Mouse (Mus musculus): ENCODE measurements at regions not wholly inside any gene's neighbourhood (a gene's known extent, or its start where the extent isn't known, plus 50 kb on each side); places are given as distances from the start of the nearest gene placed in this dataset.
A peak's percentile ranks its signal among the peaks of the same experiment; 100 is the strongest.
"Not testable (repeated sequence)": the region's sequence is repeated elsewhere in the genome, so short reads cannot be mapped to it uniquely, and the experiment has no call there.

DNA sequence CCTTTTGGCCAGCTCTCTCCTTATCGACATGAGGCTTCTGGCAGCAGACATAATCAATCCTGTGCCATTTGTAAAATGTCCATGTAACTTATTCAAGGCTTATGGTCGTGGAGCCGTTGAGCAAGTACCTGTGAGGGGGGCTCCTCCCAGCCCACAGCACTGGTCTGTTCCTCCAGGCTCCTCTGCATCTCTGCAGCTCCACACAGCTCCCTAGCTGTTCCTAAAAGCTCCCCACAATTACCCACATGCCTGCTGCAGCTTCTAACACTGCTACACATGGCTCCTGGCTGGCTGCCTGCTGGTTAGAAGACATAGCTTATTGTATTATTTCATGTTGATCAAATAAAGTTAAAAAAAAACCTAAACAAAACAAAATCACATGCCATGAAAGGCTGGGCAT lies 77.9 kb downstream of the Tcp10c start:
- H3K36me3 ChIP-seq; H3K9ac ChIP-seq (replicated peaks); H3K4me1 ChIP-seq (replicated peaks); H3K4me2 ChIP-seq (replicated peaks); ATAC-seq; H3K27me3 ChIP-seq; H3K9me3 ChIP-seq; H3K27ac ChIP-seq; H3K4me3 ChIP-seq (replicated peaks): not testable (repeated sequence)
- WGBS, result 74% methylated on average over 3 of the region's 3 CpGs

DNA sequence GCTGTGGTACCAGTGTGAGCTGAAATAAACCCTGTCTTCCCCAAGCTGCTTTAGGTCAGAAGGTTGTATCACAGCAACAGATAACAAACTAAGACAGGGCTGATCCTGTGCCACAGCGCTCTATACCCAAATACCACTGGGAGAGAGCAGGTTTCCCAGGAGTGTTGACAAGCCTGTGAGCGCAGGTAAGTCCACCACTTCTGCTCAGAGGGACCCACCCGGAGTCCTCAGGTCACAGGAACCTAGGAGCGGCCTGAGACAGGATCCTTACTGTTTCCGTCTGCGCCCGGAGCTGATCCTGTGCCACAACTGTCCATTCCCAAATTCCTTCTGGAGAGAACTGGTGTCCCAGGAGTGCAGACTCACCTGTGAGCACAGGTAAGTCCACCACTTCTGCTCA lies 79.8 kb downstream of the Tcp10c start:
- H3K9ac ChIP-seq (replicated peaks); H3K9me3 ChIP-seq; H3K4me1 ChIP-seq (replicated peaks); H3K4me3 ChIP-seq (replicated peaks); H3K27ac ChIP-seq; H3K36me3 ChIP-seq; H3K4me2 ChIP-seq (replicated peaks); H3K27me3 ChIP-seq: not testable (repeated sequence)
- WGBS, result 88% methylated on average over 7 of the region's 7 CpGs
- peak; percentile 30; the same call in 1 of the 2 replicates for ATAC-seq

DNA sequence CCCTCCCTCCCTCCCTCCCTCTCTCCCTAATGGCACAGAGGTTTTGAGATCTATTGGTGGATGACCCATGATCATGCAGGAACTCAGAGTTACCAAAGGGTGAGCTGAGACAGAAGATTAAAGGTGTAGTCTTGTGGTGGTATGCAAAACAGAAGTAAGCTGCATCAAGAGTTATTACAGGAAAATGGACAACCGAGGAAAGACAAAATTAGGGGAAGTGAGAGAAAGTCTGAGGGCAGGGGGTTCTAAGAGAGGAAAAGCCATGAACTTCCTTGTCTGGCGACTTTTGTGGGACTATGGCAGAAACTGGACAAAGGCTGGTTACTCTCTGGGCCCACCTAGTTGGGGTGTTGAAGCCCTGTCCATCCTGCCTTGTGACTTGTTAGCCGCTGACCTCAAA lies 84.4 kb downstream of the Tcp10c start:
- not testable (repeated sequence) for H3K4me2 ChIP-seq (replicated peaks)
- 81% methylated on average over 3 of the region's 3 CpGs for WGBS

DNA sequence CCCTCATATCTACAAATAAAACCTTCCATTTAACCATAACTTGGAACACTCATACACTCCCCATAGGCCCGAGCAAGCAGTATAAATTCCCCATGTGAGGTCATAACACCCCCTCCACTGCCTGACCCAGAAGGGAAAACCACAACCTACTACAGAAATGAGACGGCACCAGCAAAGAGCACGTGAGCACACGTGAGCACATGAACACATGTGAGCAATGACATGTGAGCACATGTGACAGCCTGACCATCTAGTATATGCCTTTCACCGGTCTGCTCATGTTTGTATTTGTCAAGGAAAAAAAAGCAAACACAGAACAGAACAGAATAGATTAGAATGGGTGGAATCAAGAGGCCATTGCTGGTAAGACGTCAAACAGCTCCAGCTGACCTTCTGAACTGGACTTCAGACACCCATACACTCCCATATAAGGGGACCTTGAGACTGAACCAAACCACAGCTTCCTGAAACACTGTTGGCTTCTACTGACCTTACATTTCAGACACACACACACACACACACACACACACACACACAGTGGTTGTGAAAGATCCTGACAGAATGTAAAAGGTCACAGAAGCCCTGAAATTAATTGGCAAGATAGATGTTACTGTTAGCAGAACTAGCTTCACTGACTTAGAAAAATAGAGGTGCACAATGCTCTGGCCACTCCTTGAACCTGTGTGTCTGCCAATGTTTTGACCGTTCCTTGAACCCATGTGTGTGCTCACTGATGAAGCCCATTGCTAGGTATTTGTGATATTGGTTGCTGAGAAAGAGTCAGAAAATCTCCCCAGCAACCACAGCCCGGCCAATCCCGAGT lies 86.5 kb downstream of the Tcp10c start:
- H3K27ac ChIP-seq; H3K4me1 ChIP-seq (replicated peaks); H3K4me3 ChIP-seq (replicated peaks); ATAC-seq; H3K9ac ChIP-seq (replicated peaks); H3K27me3 ChIP-seq; H3K36me3 ChIP-seq; H3K4me2 ChIP-seq (replicated peaks): not testable (repeated sequence)
- WGBS, result 87% methylated on average over 9 of the region's 9 CpGs
- H3K9me3 ChIP-seq, result peaks cover 19% of the 10 kb centered on the region

More for the DNA sequence above, 84.4 kb downstream of the Tcp10c start:
- not testable (repeated sequence) for ATAC-seq; H3K4me1 ChIP-seq (replicated peaks); H3K27ac ChIP-seq; H3K36me3 ChIP-seq; H3K4me3 ChIP-seq (replicated peaks); H3K27me3 ChIP-seq; H3K9ac ChIP-seq (replicated peaks)
- H3K9me3 ChIP-seq, result peaks cover 12% of the 10 kb centered on the region; the same call in 1 of the 2 replicates

DNA sequence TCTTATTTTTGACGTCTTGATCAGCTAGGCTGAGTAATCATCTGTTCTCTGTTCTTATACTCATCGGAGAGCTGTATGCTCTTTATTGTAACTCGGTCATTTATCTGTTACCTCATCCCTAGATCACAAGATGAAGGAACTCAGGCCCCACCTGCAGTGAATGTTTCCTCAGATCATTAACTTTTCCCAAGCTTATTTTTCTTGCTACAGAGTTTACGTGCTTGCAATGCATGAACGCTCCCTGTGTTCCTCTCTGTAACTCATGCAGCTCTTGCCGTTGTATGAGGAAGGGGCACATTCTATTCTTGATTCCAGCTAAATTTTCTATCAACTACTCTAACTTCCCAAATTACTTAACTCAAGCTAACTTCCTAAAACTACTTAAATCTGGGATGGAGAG lies 87.9 kb downstream of the Tcp10c start:
- not testable (repeated sequence) for H3K4me1 ChIP-seq (replicated peaks); H3K27ac ChIP-seq; H3K27me3 ChIP-seq; H3K36me3 ChIP-seq; H3K9ac ChIP-seq (replicated peaks); H3K4me3 ChIP-seq (replicated peaks); H3K4me2 ChIP-seq (replicated peaks); ATAC-seq
- 79% methylated on average over 6 of the region's 6 CpGs for WGBS
- H3K9me3 ChIP-seq, result peaks cover 22% of the 10 kb centered on the region

DNA sequence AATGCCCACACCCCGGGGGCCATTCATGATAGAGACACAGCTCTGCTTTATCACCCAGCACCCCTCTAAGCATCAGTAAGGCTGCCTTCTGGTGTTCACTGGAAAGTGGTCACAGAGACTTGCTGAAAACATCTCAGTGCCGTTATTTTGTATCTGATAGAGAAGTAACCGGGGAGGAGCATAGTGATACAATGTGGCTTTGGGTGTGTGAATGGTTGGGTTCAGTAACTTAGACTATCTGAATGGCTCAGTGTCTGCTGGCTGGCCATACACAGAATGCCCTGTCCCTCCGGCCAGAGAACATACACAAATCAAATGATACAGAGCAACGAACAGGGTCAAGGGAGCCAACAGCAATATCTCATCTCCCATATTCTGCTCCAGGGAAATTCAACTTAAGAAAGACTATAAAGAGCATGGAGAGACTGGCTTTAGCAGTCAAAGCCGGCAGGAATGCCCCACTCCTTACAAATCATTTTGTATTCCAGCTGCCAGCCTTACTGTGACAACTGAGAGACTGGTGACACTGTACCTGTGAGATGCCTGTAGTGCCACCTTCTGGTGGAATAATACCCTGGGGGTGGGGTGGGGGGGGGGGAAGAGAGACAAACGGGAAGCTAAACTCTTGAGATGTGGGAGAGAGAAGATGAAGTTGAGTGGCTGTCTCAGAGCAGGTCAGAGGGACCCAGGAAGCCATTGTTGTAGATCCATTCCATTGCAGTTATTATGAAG lies 102.7 kb downstream of the Tcp10c start:
- H3K9me3 ChIP-seq, result peaks cover 16% of the 10 kb centered on the region
- not testable (repeated sequence) for H3K27me3 ChIP-seq; H3K4me1 ChIP-seq (replicated peaks); H3K36me3 ChIP-seq; H3K9ac ChIP-seq (replicated peaks); H3K4me2 ChIP-seq (replicated peaks); ATAC-seq; H3K4me3 ChIP-seq (replicated peaks); H3K27ac ChIP-seq
- WGBS, result 88% methylated on average over 7 of the region's 7 CpGs

DNA sequence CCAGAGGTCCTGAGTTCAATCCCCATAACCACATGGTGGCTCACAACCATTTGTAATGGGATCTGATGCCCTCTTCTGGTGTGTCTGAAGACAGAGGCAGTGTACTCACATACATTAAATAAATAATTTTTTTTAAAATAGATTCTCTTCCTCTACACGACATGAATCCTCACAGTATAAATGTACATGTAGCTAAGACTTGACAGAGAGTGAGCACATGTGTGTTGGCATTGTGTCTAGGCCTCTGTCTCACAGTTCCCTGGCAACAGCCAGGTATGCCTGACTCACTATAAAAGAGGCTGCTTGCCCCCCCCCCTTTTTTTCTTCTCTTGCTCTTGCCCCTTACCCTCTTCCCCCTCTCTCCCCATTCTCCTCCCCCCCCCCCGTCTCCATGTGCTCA lies 103.6 kb downstream of the Tcp10c start:
- not testable (repeated sequence) for H3K27ac ChIP-seq; H3K36me3 ChIP-seq; H3K27me3 ChIP-seq; H3K4me2 ChIP-seq (replicated peaks); H3K9ac ChIP-seq (replicated peaks); H3K4me1 ChIP-seq (replicated peaks); H3K4me3 ChIP-seq (replicated peaks); ATAC-seq; H3K9me3 ChIP-seq
- 73% methylated on average over 2 of the region's 2 CpGs for WGBS

DNA sequence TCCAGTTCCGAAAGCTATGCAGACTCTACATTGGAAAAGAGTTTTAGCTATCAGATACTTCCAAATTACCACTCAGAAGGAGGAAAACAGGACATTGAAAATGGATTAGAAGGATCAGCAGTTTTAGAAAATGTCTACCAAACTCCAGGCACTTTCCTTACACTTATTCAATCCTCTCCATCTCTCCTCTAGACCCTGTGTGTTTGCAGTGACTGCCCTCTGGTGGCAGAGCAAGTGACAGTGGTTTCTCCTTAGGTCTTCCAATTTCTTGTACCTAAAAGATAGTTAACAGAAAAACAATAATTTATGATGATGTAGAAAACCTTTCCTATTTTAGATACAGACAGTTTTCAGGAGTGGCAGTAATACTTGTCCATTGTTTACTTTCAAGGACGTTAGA lies 104.4 kb downstream of the Tcp10c start:
- not testable (repeated sequence) for ATAC-seq

DNA sequence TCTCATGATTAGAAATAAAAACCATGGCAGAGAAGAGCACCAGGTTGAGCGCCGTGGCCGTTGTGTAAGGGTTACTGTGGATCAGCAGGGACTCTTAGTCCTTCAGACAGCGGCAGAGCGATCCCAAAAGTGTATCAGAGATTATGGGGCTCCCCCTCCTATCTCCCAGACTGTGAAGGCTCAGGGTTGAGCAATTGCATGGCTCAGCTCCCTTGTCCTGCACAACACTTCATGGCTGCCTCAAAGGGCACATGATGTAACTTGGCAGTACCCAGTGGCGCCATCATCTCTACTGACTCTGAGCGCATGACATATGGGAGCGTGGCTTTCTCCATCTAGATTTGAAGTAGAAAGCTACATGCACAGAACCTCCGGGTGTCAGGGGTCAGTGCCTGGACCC lies 108.3 kb downstream of the Tcp10c start:
- H3K4me2 ChIP-seq (replicated peaks); H3K27ac ChIP-seq; ATAC-seq; H3K9ac ChIP-seq (replicated peaks); H3K4me1 ChIP-seq (replicated peaks); H3K27me3 ChIP-seq; H3K4me3 ChIP-seq (replicated peaks); H3K9me3 ChIP-seq; H3K36me3 ChIP-seq: not testable (repeated sequence)
- WGBS, result 99% methylated on average over 5 of the region's 9 CpGs

More for the DNA sequence above, 104.4 kb downstream of the Tcp10c start:
- H3K4me3 ChIP-seq (replicated peaks); H3K4me1 ChIP-seq (replicated peaks); H3K9me3 ChIP-seq; H3K36me3 ChIP-seq; H3K9ac ChIP-seq (replicated peaks); H3K27ac ChIP-seq; H3K4me2 ChIP-seq (replicated peaks); H3K27me3 ChIP-seq: not testable (repeated sequence)
- WGBS, result 40% methylated on average over 1 of the region's 2 CpGs

DNA sequence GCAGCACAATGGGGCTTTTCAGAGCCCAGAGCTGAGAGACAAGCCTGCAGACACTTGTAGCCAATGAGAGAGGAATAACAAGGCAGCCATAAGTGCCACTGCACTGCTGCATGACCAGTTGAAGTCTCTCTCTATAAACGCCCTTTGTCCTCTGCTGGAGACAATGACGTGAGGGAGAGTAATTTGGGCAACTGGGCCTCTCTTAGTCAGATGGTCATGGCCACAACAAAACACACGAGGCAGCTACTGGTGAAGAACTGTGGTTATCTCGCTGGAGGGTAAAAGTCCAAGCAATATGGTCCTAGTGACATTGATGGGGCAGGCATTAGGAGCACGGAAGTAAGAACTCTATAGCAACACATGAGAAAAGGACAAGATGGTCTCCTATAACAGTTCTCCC lies 111.5 kb downstream of the Tcp10c start:
- H3K27me3 ChIP-seq; H3K4me1 ChIP-seq (replicated peaks); H3K9ac ChIP-seq (replicated peaks); H3K27ac ChIP-seq; ATAC-seq; H3K4me3 ChIP-seq (replicated peaks); H3K9me3 ChIP-seq; H3K36me3 ChIP-seq; H3K4me2 ChIP-seq (replicated peaks): not testable (repeated sequence)
- WGBS, result 35% methylated on average over 4 of the region's 5 CpGs

DNA sequence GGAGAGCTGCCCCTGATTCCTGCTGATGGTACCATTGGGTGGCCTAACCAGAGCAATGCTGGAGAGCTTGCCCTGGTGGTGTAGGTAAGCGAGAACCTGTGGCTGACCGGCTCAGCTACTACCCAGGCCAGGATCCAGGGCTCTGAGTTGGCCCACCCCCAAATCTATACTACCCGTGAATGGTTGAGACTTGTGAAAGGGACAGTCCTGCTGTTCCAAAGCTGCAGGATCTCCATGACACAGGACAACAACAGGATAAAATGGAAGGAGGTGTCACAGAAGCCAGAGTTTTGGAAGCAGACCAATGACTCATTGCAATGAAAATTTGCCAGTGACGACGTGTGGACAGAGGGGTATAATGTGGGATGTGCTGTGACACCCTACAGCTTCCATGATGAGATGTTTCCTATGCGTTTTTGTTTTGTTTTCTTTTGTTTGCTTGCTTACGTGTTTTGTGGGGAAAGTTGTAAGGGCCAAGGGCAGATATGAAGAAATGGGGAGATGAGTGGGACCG lies 115.6 kb downstream of the Tcp10c start:
- not testable (repeated sequence) for H3K36me3 ChIP-seq; H3K4me1 ChIP-seq (replicated peaks); H3K4me2 ChIP-seq (replicated peaks); H3K27me3 ChIP-seq; H3K9ac ChIP-seq (replicated peaks); H3K4me3 ChIP-seq (replicated peaks); ATAC-seq; H3K27ac ChIP-seq; H3K9me3 ChIP-seq
- WGBS, result 82% methylated on average over 8 of the region's 8 CpGs

DNA sequence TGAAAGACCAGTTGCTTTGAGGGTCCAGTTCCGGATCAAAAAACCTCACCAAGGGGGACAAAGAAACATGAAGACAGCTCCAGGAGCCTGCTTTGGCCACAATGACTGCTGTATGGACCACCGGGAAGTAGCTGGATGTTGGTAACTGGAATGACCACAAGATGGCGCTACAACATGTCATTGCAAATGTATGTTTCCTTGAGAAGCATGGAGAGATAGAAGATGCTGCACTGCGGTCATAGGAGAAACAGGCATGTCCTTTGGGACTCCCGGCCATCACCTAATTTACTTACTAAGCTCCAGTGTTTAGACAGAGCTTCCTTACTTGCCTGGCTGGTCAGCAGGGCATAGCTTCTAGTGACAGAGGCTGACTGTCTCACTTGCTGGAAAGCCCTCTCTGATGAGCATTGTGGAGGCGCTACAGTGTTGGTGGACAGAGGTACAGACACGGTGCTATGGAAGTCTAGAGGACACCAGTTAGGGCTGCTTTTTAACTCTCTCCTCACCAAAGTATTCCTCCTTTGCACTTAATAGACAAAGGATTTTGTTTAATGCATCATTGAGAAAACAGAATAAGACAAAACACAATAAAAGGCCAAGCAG lies 118.2 kb downstream of the Tcp10c start:
- Histone ChIP-seq H3K27me3 (no peaks in the 10 kb centered on the region), H3K4me2 (replicated peaks) (no peak overlapping the region), H3K9me3 (no peaks in the 10 kb centered on the region), H3K4me1 (replicated peaks) (peaks cover 5% of the 10 kb centered on the region; the same call in 1 of the 2 replicates), H3K27ac (no peak overlapping the region), H3K9ac (replicated peaks) (no peak overlapping the region), H3K36me3 (no peaks in the 10 kb centered on the region), H3K4me3 (replicated peaks) (no peak overlapping the region)
- WGBS, result 14% methylated on average over 7 of the region's 7 CpGs
- peak; percentile 83 for ATAC-seq

All from midbrain, embryonic 13.5 days (tissue).